7 mouse cellular contexts compared by ENCODE assay signal in the genomic region with DNA sequence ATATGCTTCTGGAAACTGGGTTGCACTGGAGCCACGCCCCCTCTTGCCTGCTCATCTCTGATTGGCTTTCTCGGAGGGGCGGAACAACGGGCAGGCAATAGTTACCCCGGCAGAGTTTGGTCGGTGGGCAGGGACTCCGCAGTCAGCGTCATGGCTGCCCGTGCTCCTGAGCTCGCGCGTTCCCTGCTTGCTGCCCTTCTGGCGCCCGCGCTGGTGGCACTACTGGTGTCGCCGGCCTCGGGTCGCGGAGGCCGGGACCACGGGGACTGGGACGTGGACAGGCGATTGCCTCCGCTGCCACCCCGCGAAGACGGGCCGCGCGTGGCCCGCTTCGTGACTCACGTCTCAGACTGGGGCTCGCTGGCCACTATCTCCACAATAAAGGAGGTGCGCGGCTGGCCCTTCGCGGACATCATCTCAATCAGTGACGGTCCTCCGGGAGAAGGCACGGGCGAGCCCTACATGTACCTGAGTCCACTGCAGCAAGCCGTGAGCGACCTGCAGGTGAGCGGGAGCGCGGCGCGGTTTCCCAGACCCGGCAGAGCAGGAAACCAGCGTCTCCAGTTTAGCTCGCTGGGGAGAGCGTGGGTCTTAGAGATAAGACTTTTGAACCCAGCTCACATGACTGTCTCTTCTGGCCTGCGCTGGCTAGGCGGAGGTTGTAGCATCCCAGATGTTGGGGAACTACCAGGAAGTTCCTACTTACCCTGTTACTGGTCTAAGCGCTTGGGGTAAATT. TPM values are rescaled to one million over a fixed set of nuclear protein-coding genes. Genes with fewer than 3 reads are reported as not detected.
A peak's percentile ranks its signal among the peaks of the same experiment; 100 is the strongest.
DNase-seq lines count a peak whose midpoint lies in the region; ATAC-seq lines count a peak whose summit lies in the region.

Creg1 (plus strand) TSS at position 112 of the 738 bp plus-strand sequence.

- H3K4me2 ChIP-seq in embryonic facial prominence, embryonic 12.5 days (replicated peaks), result peak within 1 kb of the TSS; percentile 95
- peak within 1 kb of the TSS; percentile 91 for H3K4me2 ChIP-seq in limb, embryonic 13.5 days (replicated peaks)
- H3K4me2 ChIP-seq in midbrain, embryonic 16.5 days (ENCODE audit: low read length), result peak within 1 kb of the TSS; percentile 98

- H3K9me3 ChIP-seq in embryonic facial prominence, embryonic 12.5 days, result no peaks in the 10 kb centered on the region
- no peaks in the 10 kb centered on the region for H3K9me3 ChIP-seq in limb, embryonic 13.5 days
- H3K9me3 ChIP-seq in midbrain, embryonic 16.5 days (replicated peaks; ENCODE audit: control insufficient read depth, low read length, poor library complexity, severe bottlenecking), result no peaks in the 10 kb centered on the region

- H3K9ac ChIP-seq in embryonic facial prominence, embryonic 12.5 days, result peak within 1 kb of the TSS; percentile 79
- peak within 1 kb of the TSS; percentile 81 for H3K9ac ChIP-seq in limb, embryonic 13.5 days
- peak within 1 kb of the TSS; percentile 85 for H3K9ac ChIP-seq in midbrain, embryonic 16.5 days (ENCODE audit: low read depth, low read length)

- H3K36me3 ChIP-seq in embryonic facial prominence, embryonic 12.5 days, result no peaks in the 10 kb centered on the region
- H3K36me3 ChIP-seq in limb, embryonic 13.5 days, result no peaks in the 10 kb centered on the region
- H3K36me3 ChIP-seq in midbrain, embryonic 16.5 days (ENCODE audit: control insufficient read depth, insufficient read depth, low read length), result no peaks in the 10 kb centered on the region

- no peak within 1 kb of the TSS; the same call in 1 of the 2 replicates for H3K27ac ChIP-seq in embryonic facial prominence, embryonic 12.5 days
- H3K27ac ChIP-seq in limb, embryonic 13.5 days, result no peak within 1 kb of the TSS
- peak within 1 kb of the TSS; percentile 60; the same call in 1 of the 2 replicates for H3K27ac ChIP-seq in midbrain, embryonic 16.5 days (ENCODE audit: low read length)

- peaks cover 11% of the 10 kb centered on the region; the same call in 1 of the 2 replicates for H3K4me1 ChIP-seq in embryonic facial prominence, embryonic 12.5 days
- H3K4me1 ChIP-seq in limb, embryonic 13.5 days, result peaks cover 18% of the 10 kb centered on the region
- H3K4me1 ChIP-seq in midbrain, embryonic 16.5 days (ENCODE audit: control insufficient read depth, insufficient read depth, low read length), result peaks cover 18% of the 10 kb centered on the region

- DNase-seq in adrenal gland, postnatal 25 days, result peak; percentile 93
- DNase-seq in heart, adult 18-20 months, result peak; percentile 96 to 98
- peak; percentile 95 for DNase-seq in kidney, adult 8-10 months
- peak; percentile 92 to 98 for DNase-seq in spleen, postnatal 10 days (ENCODE audit: low spot score in 2 of 2)

- H3K27me3 ChIP-seq in embryonic facial prominence, embryonic 12.5 days, result peaks cover 8% of the 10 kb centered on the region; the same call in 1 of the 2 replicates
- peaks cover 19% of the 10 kb centered on the region for H3K27me3 ChIP-seq in limb, embryonic 13.5 days
- H3K27me3 ChIP-seq in midbrain, embryonic 16.5 days (ENCODE audit: control insufficient read depth, insufficient read depth, low read depth, low read length), result peaks cover 5% of the 10 kb centered on the region

- WGBS in embryonic facial prominence, embryonic 12.5 days, result 0% methylated on average over 57 of the region's 57 CpGs
- under 1% methylated on average over 57 of the region's 57 CpGs for WGBS in limb, embryonic 13.5 days
- under 1% methylated on average over 57 of the region's 57 CpGs for WGBS in midbrain, embryonic 16.5 days

- ATAC-seq in embryonic facial prominence, embryonic 12.5 days (ENCODE audit: insufficient number of reproducible peaks, insufficient read depth, low FRiP score, low TSS enrichment), result peak; percentile 93
- peak; percentile 97 for ATAC-seq in limb, embryonic 13.5 days (ENCODE audit: low FRiP score, low read depth)
- ATAC-seq in midbrain, embryonic 16.5 days, result peak; percentile 99

- H3K4me3 ChIP-seq in embryonic facial prominence, embryonic 12.5 days, result peak within 1 kb of the TSS; percentile 85
- peak within 1 kb of the TSS; percentile 80 for H3K4me3 ChIP-seq in limb, embryonic 13.5 days
- H3K4me3 ChIP-seq in midbrain, embryonic 16.5 days (ENCODE audit: low read depth, low read length), result peak within 1 kb of the TSS; percentile 85

RNA-seq across cellular contexts. Expression of gene Creg1, which starts in this region (rescaled TPM):
- total RNA-seq in adrenal gland, postnatal 25 days (2021), result 49.1 and 54.8 TPM in 2 replicates
- 41.5 and 46.2 TPM in 2 replicates for polyA plus RNA-seq in embryonic facial prominence, embryonic 12.5 days (2016; fragmentation: Nextera tagmentation; extraction: Ambion mirVana)
- total RNA-seq in heart, adult 18-20 months (2021), result 10 to 100 TPM; 88.6 to 92.2 TPM
- polyA plus RNA-seq in limb, embryonic 13.5 days (2015; fragmentation: Nextera tagmentation; extraction: Ambion mirVana), result 49.3 and 55.7 TPM in 2 replicates
- polyA plus RNA-seq in midbrain, embryonic 16.5 days (2015; fragmentation: Nextera tagmentation; extraction: Ambion mirVana), result 32.6 and 33.9 TPM in 2 replicates
